Mouse (Mus musculus) lung, postnatal 0 days (tissue): ENCODE results near the gene Fam83g. TPM values are rescaled to one million over a fixed set of nuclear protein-coding genes. Genes with fewer than 3 reads are reported as not detected.

Experiments used
- ATAC-seq: fragments of 200-750 bp; cut with Nextera tagmentation; 2 replicates; pipeline ENCODE4 v1.8.0; 2017; ENCODE audit warnings: moderate library complexity
- DNase-seq: peaks from one replicate; pipeline ENCODE4 v3.0.0-alpha.2; 2016; ENCODE audit warnings: low spot score
- H3K27ac ChIP-seq: fragments of 300-500 bp; sonication (generic); 2 replicates; pipeline ENCODE4 v1.5.1; 2014; ENCODE audit warnings: antibody characterized with exemption, mild to moderate bottlenecking, low read length, mixed read lengths
- H3K27me3 ChIP-seq: fragments of 300-500 bp; sonication (generic); replicated peaks from 2 replicates; pipeline ENCODE4 v1.6.1; 2014; ENCODE audit warnings: low read length, mixed read lengths; ENCODE audit not compliant: insufficient read depth
- H3K36me3 ChIP-seq: fragments of 300-500 bp; sonication (generic); 2 replicates; pipeline ENCODE4 v1.6.1; 2014; ENCODE audit warnings: low read length, mixed read lengths; ENCODE audit not compliant: insufficient read depth
- H3K4me1 ChIP-seq: fragments of 300-500 bp; sonication (generic); 2 replicates; pipeline ENCODE4 v1.6.1; 2014; ENCODE audit warnings: antibody characterized with exemption, low read depth, low read length, mixed read lengths; ENCODE audit not compliant: insufficient read depth
- H3K4me2 ChIP-seq: fragments of 300-500 bp; sonication (generic); replicated peaks from 2 replicates; pipeline ENCODE4 v1.6.1; 2014; ENCODE audit warnings: low read depth, mild to moderate bottlenecking, low read length, moderate library complexity, mixed read lengths
- H3K4me3 ChIP-seq: fragments of 300-500 bp; sonication (generic); 2 replicates; pipeline ENCODE4 v1.5.1; 2014; ENCODE audit warnings: low read depth, low read length
- H3K9ac ChIP-seq: fragments of 300-500 bp; sonication (generic); replicated peaks from 2 replicates; pipeline ENCODE4 v1.6.1; 2014; ENCODE audit warnings: low read depth, mild to moderate bottlenecking
- H3K9me3 ChIP-seq: fragments of 300-500 bp; sonication (generic); 2 replicates; pipeline ENCODE4 v1.6.1; 2016; ENCODE audit warnings: low read length, mixed read lengths
- CTCF ChIP-seq: IDR thresholded peaks from 2 replicates; pipeline ENCODE4 v1.5.1; 2016; ENCODE audit warnings: antibody characterized with exemption, mild to moderate bottlenecking
- EP300 ChIP-seq: IDR thresholded peaks from 2 replicates; pipeline ENCODE4 v1.6.1; 2016; ENCODE audit warnings: antibody characterized with exemption, mild to moderate bottlenecking, control low read depth
- WGBS: fragments of 180-500 bp; shearing (Covaris S2); extraction: QIAGEN DNeasy Blood & Tissue Kit; methylation state at CpG from one replicate; pipeline ENCODE4 v1.1.7; 2014; 5-methylcytosine and 5-hydroxymethylcytosine counted together
- polyA plus RNA-seq: library from polyadenylated mRNA; unstranded; fragments of >200 nt; fragmentation: Nextera tagmentation; extraction: Ambion mirVana; gene quantifications from 2 replicates; pipeline ENCODE4 v1.2.1, GENCODE M21; 2015

Gene Fam83g
- polyA plus RNA-seq, 1 experiment from 2014 or later: 1.9 TPM

- Histone ChIP-seq H3K9ac (no peak overlapping the region), H3K27me3 (peaks cover 14% of the 10 kb centered on the region; the same call in 1 of the 2 replicates), H3K27ac (no peak overlapping the region), H3K4me3 (no peak overlapping the region), H3K4me2 (no peak overlapping the region), H3K4me1 (peaks cover 10% of the 10 kb centered on the region; the same call in 1 of the 2 replicates), H3K36me3 (no peaks in the 10 kb centered on the region), H3K9me3 (no peaks in the 10 kb centered on the region)
- TF ChIP-seq EP300 (no peak), CTCF (no peak)
- ATAC-seq (no peak), DNase-seq (no peak)
- WGBS: 54% methylated on average over 4 of the region's 4 CpGs
Observed at GRCm38 (mm10) chr11:61679091-61679866, 4.6 kb upstream of the Fam83g start.

GRCm38 (mm10) chr11:61685119-61685725 is 1.3 kb downstream of the Fam83g start:
- H3K27ac ChIP-seq: no peak overlapping the region
- no peaks in the 10 kb centered on the region for H3K9me3 ChIP-seq
- peak overlapping the region; percentile 68; the same call in 1 of the 2 replicates for H3K4me2 ChIP-seq
- no peaks in the 10 kb centered on the region for H3K36me3 ChIP-seq
- DNase-seq (peak; percentile 63), ATAC-seq (peak; percentile 36)
- no peak overlapping the region for H3K9ac ChIP-seq
- TF ChIP-seq CTCF: no peak
- no peak for TF ChIP-seq EP300
- peaks cover 9% of the 10 kb centered on the region; the same call in 1 of the 2 replicates for H3K4me1 ChIP-seq
- no peak overlapping the region for H3K4me3 ChIP-seq
- 46% methylated on average over 8 of the region's 8 CpGs for WGBS
- H3K27me3 ChIP-seq: peaks cover 22% of the 10 kb centered on the region; the same call in 1 of the 2 replicates

GRCm38 (mm10) chr11:61686141-61686540 is 2.2 kb downstream of the Fam83g start:
- H3K27me3 ChIP-seq: peaks cover 22% of the 10 kb centered on the region; the same call in 1 of the 2 replicates
- no peak overlapping the region for H3K4me2 ChIP-seq
- 28% methylated on average over 2 of the region's 2 CpGs for WGBS
- H3K9ac ChIP-seq: no peak overlapping the region
- peaks cover 9% of the 10 kb centered on the region; the same call in 1 of the 2 replicates for H3K4me1 ChIP-seq
- TF ChIP-seq EP300 (no peak), CTCF (no peak)
- H3K4me3 ChIP-seq: no peak overlapping the region
- H3K27ac ChIP-seq: no peak overlapping the region
- H3K9me3 ChIP-seq: no peaks in the 10 kb centered on the region
- DNase-seq (no peak), ATAC-seq (no peak)
- no peaks in the 10 kb centered on the region for H3K36me3 ChIP-seq

GRCm38 (mm10) chr11:61686906-61687453 is 3.1 kb downstream of the Fam83g start:
- Histone ChIP-seq H3K27ac (no peak overlapping the region), H3K4me2 (no peak overlapping the region), H3K4me3 (no peak overlapping the region), H3K9ac (no peak overlapping the region), H3K9me3 (no peaks in the 10 kb centered on the region), H3K27me3 (peaks cover 22% of the 10 kb centered on the region; the same call in 1 of the 2 replicates), H3K36me3 (no peaks in the 10 kb centered on the region), H3K4me1 (peaks cover 9% of the 10 kb centered on the region; the same call in 1 of the 2 replicates)
- TF ChIP-seq CTCF (no peak), EP300 (no peak)
- DNase-seq (no peak), ATAC-seq (no peak)
- 60% methylated on average over 10 of the region's 10 CpGs for WGBS

- no peak overlapping the region for H3K27ac ChIP-seq
- H3K9ac ChIP-seq: no peak overlapping the region
- no peak for ATAC-seq
- DNase-seq: no peak
- WGBS: 35% methylated on average over 2 of the region's 2 CpGs
- no peak overlapping the region for H3K4me3 ChIP-seq
- H3K4me2 ChIP-seq: no peak overlapping the region
- peaks cover 9% of the 10 kb centered on the region; the same call in 1 of the 2 replicates for H3K4me1 ChIP-seq
- H3K27me3 ChIP-seq: peaks cover 22% of the 10 kb centered on the region; the same call in 1 of the 2 replicates
- H3K36me3 ChIP-seq: no peaks in the 10 kb centered on the region
- no peaks in the 10 kb centered on the region for H3K9me3 ChIP-seq
- TF ChIP-seq CTCF (no peak), EP300 (no peak)
Observed at GRCm38 (mm10) chr11:61687595-61687994, 3.7 kb downstream of the Fam83g start.

- no peaks in the 10 kb centered on the region for H3K4me1 ChIP-seq
- no peak overlapping the region for H3K27ac ChIP-seq
- no peak overlapping the region for H3K4me2 ChIP-seq
- DNase-seq: no peak
- TF ChIP-seq CTCF: no peak
- no peak for TF ChIP-seq EP300
- no peak overlapping the region for H3K9ac ChIP-seq
- no peak overlapping the region for H3K4me3 ChIP-seq
- no peaks in the 10 kb centered on the region for H3K36me3 ChIP-seq
- H3K9me3 ChIP-seq: no peaks in the 10 kb centered on the region
- ATAC-seq: no peak
- 93% methylated on average over 5 of the region's 5 CpGs for WGBS
- H3K27me3 ChIP-seq: no peaks in the 10 kb centered on the region
Observed at GRCm38 (mm10) chr11:61692996-61693395, 9.1 kb downstream of the Fam83g start.
